Mouse (Mus musculus) testis, adult 2 months (tissue): ENCODE data around the gene Tmem82. TPM values are rescaled to one million over a fixed set of nuclear protein-coding genes. Genes with fewer than 3 reads are reported as not detected.
"Not testable (repeated sequence)": the region's sequence is repeated elsewhere in the genome, so short reads cannot be mapped to it uniquely, and the experiment has no call there.

ENCODE experiments used
- H3K27ac ChIP-seq: fragments of 200-500 bp; 2 replicates; pipeline ENCODE4 v1.5.1; 2012; ENCODE audit warnings: low read depth, low read length; ENCODE audit not compliant: control insufficient read depth, insufficient read depth
- H3K27me3 ChIP-seq: fragments of 200-500 bp; 2 replicates; pipeline ENCODE4 v1.6.1; 2012; ENCODE audit warnings: mild to moderate bottlenecking, low read length, moderate library complexity; ENCODE audit not compliant: control insufficient read depth, insufficient read depth
- H3K36me3 ChIP-seq: fragments of 200-500 bp; 2 replicates; pipeline ENCODE4 v1.6.1; 2012; ENCODE audit warnings: mild to moderate bottlenecking, low read length; ENCODE audit not compliant: control insufficient read depth, insufficient read depth
- H3K4me1 ChIP-seq: fragments of 200-500 bp; 2 replicates; pipeline ENCODE4 v1.6.1; 2012; ENCODE audit warnings: low read length; ENCODE audit not compliant: control insufficient read depth, insufficient read depth
- H3K4me3 ChIP-seq: fragments of 200-500 bp; 2 replicates; pipeline ENCODE4 v1.5.1; 2012; ENCODE audit warnings: low read depth, mild to moderate bottlenecking, low read length, moderate library complexity, mixed read lengths; ENCODE audit not compliant: control insufficient read depth
- CTCF ChIP-seq: fragments of 200-500 bp; IDR thresholded peaks from 2 replicates; pipeline ENCODE4 v1.5.1; 2012; ENCODE audit warnings: low read depth, mild to moderate bottlenecking, inconsistent platforms, low read length, moderate library complexity; ENCODE audit not compliant: control insufficient read depth, insufficient read depth, insufficient replicate concordance
- POLR2A ChIP-seq: fragments of 200-500 bp; IDR thresholded peaks from 2 replicates; pipeline ENCODE4 v1.6.1; 2012; ENCODE audit warnings: low read depth, mild to moderate bottlenecking, inconsistent platforms, low read length, moderate library complexity; ENCODE audit not compliant: control insufficient read depth
- polyA plus RNA-seq: library from polyadenylated mRNA; depleted of rRNA; stranded (reverse); fragments of >200 nt; gene quantifications from 2 replicates; pipeline ENCODE4 v1.2.3, GENCODE M21; 2012

The Tmem82 gene
- polyA plus RNA-seq, 1 experiment, result 3.5 TPM

GRCm38 (mm10) chr4:141572668-141573358, 45.6 kb downstream of the Tmem82 start:
- no peaks in the 10 kb centered on the region for H3K36me3 ChIP-seq
- TF ChIP-seq POLR2A (no peak), CTCF (no peak)
- peaks cover 5% of the 10 kb centered on the region for H3K4me1 ChIP-seq
- H3K27ac ChIP-seq, result no peak overlapping the region
- H3K4me3 ChIP-seq, result no peak overlapping the region
- no peaks in the 10 kb centered on the region for H3K27me3 ChIP-seq

GRCm38 (mm10) chr4:141571934-141572333, 46.5 kb downstream of the Tmem82 start:
- no peak overlapping the region for H3K27ac ChIP-seq
- TF ChIP-seq CTCF (no peak), POLR2A (no peak)
- no peaks in the 10 kb centered on the region for H3K36me3 ChIP-seq
- H3K27me3 ChIP-seq, result no peaks in the 10 kb centered on the region
- peaks cover 5% of the 10 kb centered on the region for H3K4me1 ChIP-seq
- H3K4me3 ChIP-seq, result no peak overlapping the region

GRCm38 (mm10) chr4:141571337-141571739, 47.1 kb downstream of the Tmem82 start:
- no peak for TF ChIP-seq POLR2A
- TF ChIP-seq CTCF, result no peak
- Histone ChIP-seq H3K4me1 (peaks cover 5% of the 10 kb centered on the region), H3K36me3 (no peaks in the 10 kb centered on the region), H3K4me3 (no peak overlapping the region), H3K27ac (no peak overlapping the region), H3K27me3 (no peaks in the 10 kb centered on the region)

- TF ChIP-seq POLR2A (no peak), CTCF (no peak)
- H3K4me1 ChIP-seq, result peaks cover 5% of the 10 kb centered on the region
- no peaks in the 10 kb centered on the region for H3K36me3 ChIP-seq
- no peak overlapping the region for H3K4me3 ChIP-seq
- H3K27ac ChIP-seq, result no peak overlapping the region
- no peaks in the 10 kb centered on the region for H3K27me3 ChIP-seq
These were observed 47.6 kb downstream of the Tmem82 start for GRCm38 (mm10) chr4:141570821-141571220.

- H3K27ac ChIP-seq, result no peak overlapping the region
- peaks cover 5% of the 10 kb centered on the region for H3K4me1 ChIP-seq
- no peak for TF ChIP-seq POLR2A
- TF ChIP-seq CTCF, result no peak
- no peaks in the 10 kb centered on the region for H3K27me3 ChIP-seq
- no peak overlapping the region for H3K4me3 ChIP-seq
- H3K36me3 ChIP-seq, result no peaks in the 10 kb centered on the region
These were observed 48.4 kb downstream of the Tmem82 start for GRCm38 (mm10) chr4:141570004-141570403.

- no peak overlapping the region for H3K4me3 ChIP-seq
- H3K36me3 ChIP-seq, result no peaks in the 10 kb centered on the region
- H3K27me3 ChIP-seq, result no peaks in the 10 kb centered on the region
- 0 out of 2 replicates have a peak, but pooled peaks cover 3% of the 10 kb centered on the region for H3K4me1 ChIP-seq
- TF ChIP-seq POLR2A, result no peak
- no peak for TF ChIP-seq CTCF
- no peak overlapping the region for H3K27ac ChIP-seq
These were observed 49.5 kb downstream of the Tmem82 start for GRCm38 (mm10) chr4:141568966-141569365.

GRCm38 (mm10) chr4:141567174-141567573, 51.3 kb downstream of the Tmem82 start:
- not testable (repeated sequence) for H3K4me3 ChIP-seq, H3K36me3 ChIP-seq, H3K4me1 ChIP-seq, H3K27me3 ChIP-seq, H3K27ac ChIP-seq

GRCm38 (mm10) chr4:141566187-141566586, 52.2 kb downstream of the Tmem82 start:
- Histone ChIP-seq H3K4me3 (no peak overlapping the region), H3K27me3 (no peaks in the 10 kb centered on the region), H3K36me3 (no peaks in the 10 kb centered on the region), H3K27ac (no peak overlapping the region), H3K4me1 (0 out of 2 replicates have a peak, but pooled peaks cover 3% of the 10 kb centered on the region)
- TF ChIP-seq POLR2A (no peak), CTCF (no peak)
